Mouse (Mus musculus) hematopoietic stem cell, adult 5-6 weeks (primary cell): ENCODE measurements around the gene Arpc3. TPM values are rescaled to one million over a fixed set of nuclear protein-coding genes. Genes with fewer than 3 reads are reported as not detected.
"Not testable (repeated sequence)": the region's sequence is repeated elsewhere in the genome, so short reads cannot be mapped to it uniquely, and the experiment has no call there.

Source experiments
- ATAC-seq, 2 experiments: fragments of 125-278 bp in 1 of 2; replicated peaks in 1 of 2; 2 replicates each; pipeline ENCODE4 v1.8.0; 2016 to 2017; ENCODE audit warnings: inconsistent platforms in 2 of 2, mild to moderate bottlenecking in 2 of 2, moderate number of reproducible peaks in 2 of 2, low read depth in 1 of 2, moderate TSS enrichment in 1 of 2; ENCODE audit not compliant: low FRiP score in 2 of 2, poor library complexity in 2 of 2, severe bottlenecking in 2 of 2, insufficient read depth in 1 of 2, low TSS enrichment in 1 of 2
- total RNA-seq: library from RNA; stranded (forward); fragments of 172-1452, 232-1000 nt; gene quantifications from 2 replicates; pipeline ENCODE4 v1.2.3, GENCODE M21; 2017

Gene Arpc3
- total RNA-seq, 1 experiment from 2014 or later: 855 TPM

- ATAC-seq: no peak
Measured at GRCm38 (mm10) chr5:122453188-122453587, 61.5 kb downstream of the Arpc3 start.

DNA sequence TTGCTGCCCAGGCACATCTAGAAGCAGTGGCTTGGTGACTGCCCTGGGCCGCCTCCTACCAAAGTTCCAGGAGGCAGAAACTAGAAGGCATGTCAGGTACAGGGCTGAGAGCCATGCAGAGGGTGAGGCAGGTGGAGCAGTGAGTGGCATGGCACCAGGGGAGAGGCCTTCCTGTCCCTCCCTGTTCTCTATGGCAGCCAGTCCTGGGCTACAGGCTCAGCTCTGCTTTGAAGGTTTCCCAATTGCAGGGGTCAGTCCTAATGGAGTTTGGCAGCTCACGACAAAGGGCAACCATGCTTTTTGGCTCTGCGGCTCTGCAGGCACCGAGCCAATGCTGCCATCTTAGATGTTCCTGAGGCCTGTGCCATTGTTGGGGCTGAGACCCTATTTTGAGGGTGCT lies 62.8 kb downstream of the Arpc3 start:
- no peak for ATAC-seq

GRCm38 (mm10) chr5:122454883-122455282 lies 63.2 kb downstream of the Arpc3 start:
- ATAC-seq: no peak

GRCm38 (mm10) chr5:122455584-122455983 lies 63.9 kb downstream of the Arpc3 start:
- ATAC-seq: no peak

- ATAC-seq: not testable (repeated sequence)
Measured at GRCm38 (mm10) chr5:122457054-122457453, 65.4 kb downstream of the Arpc3 start.

DNA sequence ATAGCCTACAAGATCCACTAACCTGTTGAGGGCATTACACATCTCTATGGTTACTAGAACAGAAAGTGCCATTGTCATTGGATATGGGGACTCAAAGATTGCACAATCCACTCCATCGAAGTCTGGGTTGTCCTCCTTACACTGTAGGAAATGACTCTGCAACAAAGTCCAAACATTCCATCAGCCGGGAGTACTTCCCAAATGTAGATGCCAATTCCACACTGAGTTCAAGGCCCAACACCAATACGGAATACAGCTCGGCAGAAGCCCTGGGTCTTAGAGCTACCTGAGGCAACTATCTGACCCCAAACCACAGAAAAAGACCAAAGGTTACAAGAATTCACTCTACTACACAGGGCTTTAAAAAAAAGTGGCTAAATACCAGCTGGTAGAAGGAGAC lies 66.4 kb downstream of the Arpc3 start:
- ATAC-seq: no peak

DNA sequence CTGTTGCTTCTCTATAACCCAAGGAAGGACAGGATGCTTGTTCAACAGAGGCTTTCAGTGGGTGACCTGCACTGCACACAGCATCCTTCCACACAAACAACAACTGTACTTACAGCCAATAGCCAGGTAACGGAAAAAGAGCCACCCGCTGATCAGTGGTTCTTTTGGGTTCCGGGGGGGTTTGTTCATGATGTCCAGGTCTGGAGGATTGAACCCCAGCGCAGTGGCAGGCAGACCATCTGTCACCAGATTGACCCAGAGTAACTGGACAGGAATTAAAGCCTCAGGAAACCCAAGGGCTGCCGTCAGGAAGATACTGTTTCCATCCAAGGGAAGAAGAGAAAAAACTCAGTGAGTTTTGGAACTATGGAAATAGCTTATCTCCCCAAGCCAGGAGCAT lies 67.7 kb downstream of the Arpc3 start:
- no peak for ATAC-seq

DNA sequence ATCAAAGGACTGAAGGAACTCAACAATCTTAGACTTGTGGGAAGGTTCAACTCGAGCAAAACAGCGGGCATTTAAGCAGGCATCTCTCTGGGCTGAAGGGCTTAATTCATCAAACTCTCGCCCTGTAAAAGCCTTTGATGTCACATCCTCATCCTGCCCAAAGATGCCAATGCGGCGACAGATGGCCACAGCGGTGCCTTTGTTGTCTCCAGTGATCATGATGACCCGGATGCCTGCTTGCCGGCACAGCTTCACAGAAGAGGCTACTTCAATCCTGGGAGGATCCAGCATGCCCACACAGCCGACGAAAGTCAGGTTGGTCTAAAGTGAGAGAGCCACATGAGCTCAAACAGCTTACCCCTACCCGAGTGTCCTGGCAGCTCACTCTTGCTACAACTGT lies 69.0 kb downstream of the Arpc3 start:
- ATAC-seq: no peak

DNA sequence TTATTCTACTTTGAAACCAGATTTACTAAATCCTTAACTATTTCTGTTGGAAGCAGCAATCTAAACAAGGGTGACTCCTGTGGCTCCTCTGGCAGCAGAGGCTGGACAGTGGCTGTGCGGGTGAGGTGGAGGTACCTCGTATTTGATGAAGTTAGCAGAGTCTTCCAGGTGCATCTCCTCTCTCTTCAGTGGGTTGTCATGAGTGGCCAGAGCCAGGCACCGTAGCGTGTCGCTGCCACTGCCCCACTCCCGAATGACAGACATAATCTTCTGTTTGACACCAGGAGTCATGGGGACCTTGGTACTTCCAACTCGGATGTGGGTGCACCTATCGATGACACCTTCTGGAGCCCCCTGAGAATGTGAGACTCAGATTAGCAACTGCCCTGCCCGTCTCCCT lies 69.8 kb downstream of the Arpc3 start:
- ATAC-seq: no peak

Other genes starting within 250 kb of the Arpc3 start
- gene Ppp1cc, start 233.6 kb upstream of the Arpc3 start, total RNA-seq: 202 and 213 TPM in 2 replicates
- gene Hvcn1, start 185.1 kb upstream of the Arpc3 start, total RNA-seq: 9.6 and 26.1 TPM in 2 replicates
- 7.1 and 12.2 TPM in 2 replicates for gene Tctn1, start 127.4 kb upstream of the Arpc3 start, total RNA-seq
- 18.0 and 20.8 TPM in 2 replicates for gene Pptc7, start 107.5 kb upstream of the Arpc3 start, total RNA-seq
- gene Rad9b, start 37.6 kb upstream of the Arpc3 start, total RNA-seq: 14.4 and 24.3 TPM in 2 replicates
- gene Vps29, start 37.5 kb upstream of the Arpc3 start, total RNA-seq: 57.3 and 63.2 TPM in 2 replicates
- 36.6 and 50.0 TPM in 2 replicates for gene Gpn3, start 20.0 kb upstream of the Arpc3 start, total RNA-seq
- 45.0 and 52.0 TPM in 2 replicates for gene Fam216a, start 19.5 kb upstream of the Arpc3 start, total RNA-seq
- gene Anapc7, start 29.8 kb downstream of the Arpc3 start, total RNA-seq: 38.1 and 50.9 TPM in 2 replicates
- 84.5 and 95.1 TPM in 2 replicates for gene Atp2a2, start 110.3 kb downstream of the Arpc3 start, total RNA-seq
- gene Ift81, start 222.6 kb downstream of the Arpc3 start, total RNA-seq: 18.9 and 36.1 TPM in 2 replicates